Mouse (Mus musculus): ENCODE data around the gene Hist2h2bb. TPM values are rescaled to one million over a fixed set of nuclear protein-coding genes. Genes with fewer than 3 reads are reported as not detected.

Hist2h2bb gene
- polyA plus RNA-seq, 1 experiment from 2014 or later = 5.4 TPM

DNA sequence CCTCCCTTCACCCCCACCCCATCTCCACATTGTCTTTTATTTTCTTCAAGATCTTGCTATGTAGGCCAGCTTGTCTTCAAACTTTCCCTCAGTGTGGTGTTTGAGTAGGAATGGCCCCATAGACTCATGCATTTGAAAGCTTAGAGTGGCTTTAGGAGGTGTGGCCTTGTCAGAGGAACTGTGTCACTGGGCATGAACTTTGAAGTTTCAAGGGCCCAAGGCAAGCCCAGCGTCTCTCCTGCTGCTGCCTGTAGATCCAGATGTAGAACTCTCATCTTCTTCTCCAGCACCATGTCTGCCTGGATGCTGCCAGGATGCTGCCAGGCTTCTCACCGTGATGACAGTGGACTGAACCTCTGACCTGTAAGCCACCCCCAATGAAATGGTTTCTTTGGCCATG lies 40.7 kb upstream of the Hist2h2bb start:
- Histone ChIP-seq H3K4me3 (replicated peaks; ENCODE audit: low read depth, low read length) (no peak overlapping the region), H3K36me3 (ENCODE audit: control insufficient read depth, insufficient read depth, low read length) (no peaks in the 10 kb centered on the region), H3K27ac (replicated peaks; ENCODE audit: low read depth, low read length) (no peak overlapping the region), H3K9ac (replicated peaks; ENCODE audit: low read length) (no peak overlapping the region), H3K4me2 (ENCODE audit: low read length) (no peak overlapping the region), H3K4me1 (ENCODE audit: control insufficient read depth, insufficient read depth, low read length) (0 out of 2 replicates have a peak, but pooled peaks cover 7% of the 10 kb centered on the region), H3K27me3 (ENCODE audit: control insufficient read depth, insufficient read depth, low read length) (no peaks in the 10 kb centered on the region), H3K9me3 (ENCODE audit: control insufficient read depth, low read length) (no peaks in the 10 kb centered on the region)
- ATAC-seq (ENCODE audit: low FRiP score, low TSS enrichment) (no peak), DNase-seq (no peak)
- 71% methylated on average over 2 of the region's 2 CpGs for WGBS

DNA sequence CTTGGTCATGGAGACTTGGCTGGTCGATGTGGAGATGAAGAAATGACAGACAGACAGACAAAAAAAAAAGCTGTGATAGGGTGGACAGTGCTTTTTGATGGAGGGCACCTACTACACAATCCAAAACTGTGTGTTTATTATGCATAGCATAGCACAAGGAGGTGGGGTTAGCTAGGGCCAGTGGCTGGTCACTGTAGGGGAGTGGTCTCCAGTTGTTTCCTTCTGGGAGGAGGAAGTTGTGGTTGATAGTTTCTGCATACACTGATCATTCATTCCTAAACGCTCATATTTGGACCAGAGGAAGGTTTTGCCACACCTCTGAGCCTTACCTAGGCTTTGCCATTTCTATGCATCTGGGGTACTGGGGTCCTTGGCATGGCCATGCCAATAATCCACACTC lies 39.1 kb upstream of the Hist2h2bb start:
- no peaks in the 10 kb centered on the region for H3K9me3 ChIP-seq (ENCODE audit: control insufficient read depth, low read length)
- H3K4me3 ChIP-seq (replicated peaks; ENCODE audit: low read depth, low read length) = no peak overlapping the region
- H3K27ac ChIP-seq (replicated peaks; ENCODE audit: low read depth, low read length) = no peak overlapping the region
- DNase-seq = no peak
- no peak overlapping the region for H3K4me2 ChIP-seq (ENCODE audit: low read length)
- WGBS = 75% methylated on average over 2 of the region's 2 CpGs
- H3K4me1 ChIP-seq (ENCODE audit: control insufficient read depth, insufficient read depth, low read length) = 0 out of 2 replicates have a peak, but pooled peaks cover under 1% of the 10 kb centered on the region
- H3K27me3 ChIP-seq (ENCODE audit: control insufficient read depth, insufficient read depth, low read length) = no peaks in the 10 kb centered on the region
- no peaks in the 10 kb centered on the region for H3K36me3 ChIP-seq (ENCODE audit: control insufficient read depth, insufficient read depth, low read length)
- H3K9ac ChIP-seq (replicated peaks; ENCODE audit: low read length) = no peak overlapping the region
- ATAC-seq (ENCODE audit: low FRiP score, low TSS enrichment) = no peak

DNA sequence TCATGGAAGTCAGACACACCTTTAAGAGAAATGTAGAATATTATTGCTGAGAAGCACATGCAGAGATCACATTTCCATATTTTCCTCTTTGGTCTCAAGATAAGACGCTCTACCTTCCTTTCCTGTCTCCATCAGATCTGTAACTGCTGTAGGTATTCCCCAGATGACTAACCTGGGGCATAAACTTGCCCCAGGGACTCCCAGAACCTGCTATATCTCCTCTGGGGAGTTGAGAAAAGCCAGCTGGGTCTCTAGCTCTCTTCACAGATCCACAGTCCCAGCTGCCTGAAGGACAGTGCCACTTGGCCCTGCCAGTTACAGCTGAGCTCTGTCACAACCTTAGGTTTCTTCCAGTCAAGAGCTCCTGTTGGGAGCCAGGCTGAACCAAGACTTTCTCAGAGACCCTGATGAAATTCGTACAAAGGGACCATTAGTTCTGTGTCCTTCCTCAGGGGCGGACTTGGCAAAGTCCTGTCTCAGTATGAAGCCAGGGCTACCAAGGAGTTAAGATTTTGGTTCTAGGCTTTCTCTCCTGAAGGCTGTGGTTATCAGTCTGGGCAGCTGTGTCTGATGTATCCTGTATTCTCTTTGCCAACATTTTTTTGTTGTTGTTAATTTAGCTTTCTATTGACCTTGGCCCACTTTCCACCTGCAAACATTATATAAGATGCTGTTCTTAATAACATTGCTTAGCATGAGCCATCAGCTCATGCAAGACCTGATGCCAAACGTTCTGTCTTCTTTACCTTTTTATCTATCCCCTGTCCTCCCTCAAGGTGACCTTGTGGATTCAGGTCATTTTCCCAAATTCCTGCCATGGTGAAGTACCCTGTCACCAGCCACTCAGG lies 38.4 kb upstream of the Hist2h2bb start:
- ATAC-seq (ENCODE audit: low FRiP score, low TSS enrichment) (no peak), DNase-seq (no peak)
- Histone ChIP-seq H3K36me3 (ENCODE audit: control insufficient read depth, insufficient read depth, low read length) (no peaks in the 10 kb centered on the region), H3K4me2 (ENCODE audit: low read length) (no peak overlapping the region), H3K4me3 (replicated peaks; ENCODE audit: low read depth, low read length) (no peak overlapping the region), H3K27ac (replicated peaks; ENCODE audit: low read depth, low read length) (no peak overlapping the region), H3K9ac (replicated peaks; ENCODE audit: low read length) (no peak overlapping the region), H3K9me3 (ENCODE audit: control insufficient read depth, low read length) (no peaks in the 10 kb centered on the region), H3K27me3 (ENCODE audit: control insufficient read depth, insufficient read depth, low read length) (no peaks in the 10 kb centered on the region), H3K4me1 (ENCODE audit: control insufficient read depth, insufficient read depth, low read length) (no peaks in the 10 kb centered on the region)
- 78% methylated on average over 4 of the region's 4 CpGs for WGBS

DNA sequence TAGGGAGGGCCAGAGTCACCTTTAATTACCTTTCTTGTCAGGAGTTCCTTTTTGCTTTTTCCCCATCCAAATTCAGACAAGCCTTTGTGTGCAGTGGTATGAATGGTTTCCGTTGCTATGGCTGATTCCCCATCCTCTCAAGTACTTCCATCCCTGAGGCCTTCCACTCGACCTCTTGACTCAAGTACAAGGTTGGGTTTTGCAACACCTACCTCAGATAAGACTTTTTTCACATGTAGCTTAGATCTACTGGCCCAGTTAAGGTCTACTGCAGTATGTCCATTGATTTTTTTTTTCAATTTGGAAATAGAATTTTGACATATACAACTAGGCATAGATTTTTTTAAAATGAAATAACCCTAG lies 37.8 kb upstream of the Hist2h2bb start:
- H3K4me3 ChIP-seq (replicated peaks; ENCODE audit: low read depth, low read length) = no peak overlapping the region
- no peaks in the 10 kb centered on the region for H3K4me1 ChIP-seq (ENCODE audit: control insufficient read depth, insufficient read depth, low read length)
- H3K4me2 ChIP-seq (ENCODE audit: low read length) = no peak overlapping the region
- DNase-seq (no peak), ATAC-seq (ENCODE audit: low FRiP score, low TSS enrichment) (no peak)
- H3K27me3 ChIP-seq (ENCODE audit: control insufficient read depth, insufficient read depth, low read length) = no peaks in the 10 kb centered on the region
- no peak overlapping the region for H3K27ac ChIP-seq (replicated peaks; ENCODE audit: low read depth, low read length)
- H3K9ac ChIP-seq (replicated peaks; ENCODE audit: low read length) = no peak overlapping the region
- no peaks in the 10 kb centered on the region for H3K36me3 ChIP-seq (ENCODE audit: control insufficient read depth, insufficient read depth, low read length)
- 52% methylated on average over 2 of the region's 2 CpGs for WGBS
- H3K9me3 ChIP-seq (ENCODE audit: control insufficient read depth, low read length) = no peaks in the 10 kb centered on the region

DNA sequence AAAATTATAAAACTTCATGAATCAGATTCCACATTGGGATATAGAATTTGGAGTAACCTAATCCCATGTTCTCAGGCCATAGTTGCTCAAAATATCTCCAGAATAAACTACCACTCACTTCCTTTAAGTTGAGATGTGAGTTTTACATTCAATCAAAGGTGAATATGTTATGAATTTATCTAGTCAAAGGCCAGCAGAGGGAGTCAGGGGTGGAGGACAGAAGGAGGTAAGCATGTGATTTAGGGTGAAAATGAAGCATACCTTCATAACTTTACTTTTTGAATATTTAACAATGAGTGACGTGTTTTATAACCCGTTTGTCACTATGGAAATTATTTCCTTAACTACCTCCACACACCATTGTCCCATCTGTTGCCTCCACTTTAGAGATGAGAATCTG lies 34.6 kb upstream of the Hist2h2bb start:
- H3K27me3 ChIP-seq (ENCODE audit: control insufficient read depth, insufficient read depth, low read length) = no peaks in the 10 kb centered on the region
- no peak for ATAC-seq (ENCODE audit: low FRiP score, low TSS enrichment)
- WGBS = 93% methylated on average over 2 of the region's 2 CpGs

DNA sequence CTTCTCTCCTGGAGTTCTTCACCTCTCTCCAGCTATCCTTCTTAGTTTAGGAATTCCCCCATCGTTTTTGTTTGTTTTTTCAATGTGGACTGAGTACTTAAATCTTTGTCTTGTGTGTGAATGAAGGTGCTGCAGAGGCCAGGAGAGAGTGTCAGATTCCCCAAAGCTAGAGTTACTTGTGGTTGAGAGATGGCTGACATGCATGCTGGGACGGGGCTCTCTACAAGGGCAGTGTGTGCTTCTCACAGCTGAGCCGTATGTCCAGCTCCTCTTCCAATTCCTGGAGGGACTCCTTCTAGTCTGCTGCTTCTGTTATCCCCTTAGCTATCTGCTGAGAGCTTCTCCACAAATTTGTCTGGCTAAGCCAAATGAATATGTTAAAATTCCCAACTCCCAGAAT lies 33.7 kb upstream of the Hist2h2bb start:
- ATAC-seq (ENCODE audit: low FRiP score, low TSS enrichment) (no peak), DNase-seq (no peak)
- no peaks in the 10 kb centered on the region for H3K9me3 ChIP-seq (ENCODE audit: control insufficient read depth, low read length)
- H3K27me3 ChIP-seq (ENCODE audit: control insufficient read depth, insufficient read depth, low read length) = no peaks in the 10 kb centered on the region
- no peaks in the 10 kb centered on the region for H3K36me3 ChIP-seq (ENCODE audit: control insufficient read depth, insufficient read depth, low read length)
- peaks cover 12% of the 10 kb centered on the region; the same call in 1 of the 2 replicates for H3K4me1 ChIP-seq (ENCODE audit: control insufficient read depth, insufficient read depth, low read length)
- no peak overlapping the region for H3K4me2 ChIP-seq (ENCODE audit: low read length)
- H3K27ac ChIP-seq (replicated peaks; ENCODE audit: low read depth, low read length) = no peak overlapping the region
- no peak overlapping the region for H3K4me3 ChIP-seq (replicated peaks; ENCODE audit: low read depth, low read length)
- 70% methylated on average over 3 of the region's 3 CpGs for WGBS
- H3K9ac ChIP-seq (replicated peaks; ENCODE audit: low read length) = no peak overlapping the region

More for the DNA sequence above, 34.6 kb upstream of the Hist2h2bb start:
- H3K4me3 ChIP-seq (replicated peaks; ENCODE audit: low read depth, low read length) = no peak overlapping the region
- no peaks in the 10 kb centered on the region for H3K9me3 ChIP-seq (ENCODE audit: control insufficient read depth, low read length)
- H3K4me2 ChIP-seq (ENCODE audit: low read length) = no peak overlapping the region
- no peak for DNase-seq
- H3K36me3 ChIP-seq (ENCODE audit: control insufficient read depth, insufficient read depth, low read length) = no peaks in the 10 kb centered on the region
- H3K27ac ChIP-seq (replicated peaks; ENCODE audit: low read depth, low read length) = no peak overlapping the region
- H3K4me1 ChIP-seq (ENCODE audit: control insufficient read depth, insufficient read depth, low read length) = peaks cover 10% of the 10 kb centered on the region; the same call in 1 of the 2 replicates
- no peak overlapping the region for H3K9ac ChIP-seq (replicated peaks; ENCODE audit: low read length)

DNA sequence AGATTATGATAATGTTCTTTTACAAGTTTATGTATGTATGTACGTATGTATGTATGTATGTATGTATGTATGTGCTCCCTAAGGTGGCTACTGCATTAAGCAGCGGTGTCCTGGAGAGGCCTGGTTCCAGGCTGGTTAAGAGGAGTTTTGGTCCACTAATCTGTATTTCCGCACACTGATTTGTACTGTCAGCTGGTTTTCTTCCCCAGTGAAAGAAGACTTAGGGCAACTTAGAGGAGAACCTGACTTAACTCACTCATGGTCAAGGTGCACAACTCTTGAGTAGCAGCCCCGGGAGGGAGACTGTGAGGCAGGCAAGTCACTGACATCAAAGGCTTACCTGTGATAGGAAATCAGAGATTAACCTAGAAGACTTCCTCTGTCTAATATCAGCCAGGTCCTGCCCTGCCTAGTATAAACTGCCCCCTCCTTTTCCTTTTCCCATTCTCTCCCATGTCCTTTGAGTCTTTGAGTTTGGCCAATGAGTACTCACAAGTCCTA lies 32.7 kb upstream of the Hist2h2bb start:
- DNase-seq (no peak), ATAC-seq (ENCODE audit: low FRiP score, low TSS enrichment) (no peak)
- Histone ChIP-seq H3K9me3 (ENCODE audit: control insufficient read depth, low read length) (no peaks in the 10 kb centered on the region), H3K27me3 (ENCODE audit: control insufficient read depth, insufficient read depth, low read length) (no peaks in the 10 kb centered on the region), H3K36me3 (ENCODE audit: control insufficient read depth, insufficient read depth, low read length) (no peaks in the 10 kb centered on the region), H3K27ac (replicated peaks; ENCODE audit: low read depth, low read length) (no peak overlapping the region), H3K4me3 (replicated peaks; ENCODE audit: low read depth, low read length) (no peak overlapping the region), H3K4me1 (ENCODE audit: control insufficient read depth, insufficient read depth, low read length) (peaks cover 13% of the 10 kb centered on the region; the same call in 1 of the 2 replicates), H3K4me2 (ENCODE audit: low read length) (peak overlapping the region; percentile 53), H3K9ac (replicated peaks; ENCODE audit: low read length) (no peak overlapping the region)
- WGBS = 85% methylated on average over 4 of the region's 4 CpGs

DNA sequence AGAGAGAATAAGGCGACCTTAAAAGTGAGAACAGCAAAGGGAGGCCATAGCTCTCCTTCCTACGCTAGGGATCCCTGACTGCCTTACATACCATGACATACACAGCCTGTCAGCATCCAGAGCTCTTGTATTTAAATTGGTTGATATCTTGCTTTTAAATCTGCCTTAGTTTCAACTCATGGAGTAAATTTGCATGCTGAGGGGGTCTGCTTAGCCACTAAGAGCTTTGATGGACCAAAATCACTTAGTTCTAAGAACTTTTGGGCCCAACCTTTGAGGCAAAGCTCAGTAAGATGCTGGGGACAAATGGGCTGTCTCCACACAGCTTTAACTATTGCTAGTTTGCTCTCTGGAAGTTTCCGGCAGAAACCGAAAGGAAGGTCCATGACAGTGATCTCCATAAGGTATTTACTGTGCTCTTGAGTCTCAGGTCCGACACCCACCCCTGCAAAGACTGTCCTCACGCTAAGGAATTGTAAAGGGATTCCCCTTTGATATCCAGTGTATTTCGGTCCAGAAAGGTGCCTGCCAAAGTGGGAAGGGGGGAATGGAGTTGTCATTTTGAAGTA lies 32.1 kb upstream of the Hist2h2bb start:
- Histone ChIP-seq H3K9me3 (ENCODE audit: control insufficient read depth, low read length) (no peaks in the 10 kb centered on the region), H3K9ac (replicated peaks; ENCODE audit: low read length) (0 out of 2 replicates have a peak overlapping the region, but pooled peaks have one; percentile 27), H3K27ac (replicated peaks; ENCODE audit: low read depth, low read length) (no peak overlapping the region), H3K4me1 (ENCODE audit: control insufficient read depth, insufficient read depth, low read length) (peaks cover 13% of the 10 kb centered on the region; the same call in 1 of the 2 replicates), H3K4me3 (replicated peaks; ENCODE audit: low read depth, low read length) (peak overlapping the region; percentile 31), H3K27me3 (ENCODE audit: control insufficient read depth, insufficient read depth, low read length) (no peaks in the 10 kb centered on the region), H3K4me2 (ENCODE audit: low read length) (peak overlapping the region; percentile 53), H3K36me3 (ENCODE audit: control insufficient read depth, insufficient read depth, low read length) (no peaks in the 10 kb centered on the region)
- ATAC-seq (ENCODE audit: low FRiP score, low TSS enrichment) = no peak
- WGBS = 24% methylated on average over 7 of the region's 7 CpGs
- DNase-seq = no peak

All from midbrain, embryonic 14.5 days (tissue).